Mouse (Mus musculus): ENCODE measurements at regions not wholly inside any gene's neighbourhood (a gene's known extent, or its start where the extent isn't known, plus 50 kb on each side); places are given as distances from the start of the nearest gene placed in this dataset.

- TF ChIP-seq EP300 (IDR thresholded peaks at IDR 0.05; ENCODE audit: low read depth) (no peak), CTCF (IDR thresholded peaks at IDR 0.05; ENCODE audit: low read depth) (no peak)
Observed at GRCm38 (mm10) chr3:38579781-38580180, 95.1 kb upstream of the Ankrd50 start.
